Mouse (Mus musculus): Measurements from ENCODE around the gene Gm43720. TPM values are rescaled to one million over a fixed set of nuclear protein-coding genes. Genes with fewer than 3 reads are reported as not detected.

Gm43720 gene
- polyA plus RNA-seq, 1 experiment from 2014 or later = not detected

- Histone ChIP-seq H3K27ac (ENCODE audit: low read depth) (peak overlapping the region; percentile 87), H3K9ac (replicated peaks) (peak overlapping the region; percentile 97), H3K36me3 (replicated peaks; ENCODE audit: insufficient read depth, low read length) (peaks cover 24% of the 10 kb centered on the region), H3K4me2 (ENCODE audit: low read depth, low read length) (peak overlapping the region; percentile 94), H3K4me1 (ENCODE audit: insufficient read depth) (peaks cover 37% of the 10 kb centered on the region), H3K9me3 (ENCODE audit: low read length) (no peaks in the 10 kb centered on the region), H3K27me3 (ENCODE audit: insufficient read depth, low read length) (no peaks in the 10 kb centered on the region), H3K4me3 (ENCODE audit: low read depth, low read length) (peak overlapping the region; percentile 96)
- 4% methylated on average over 6 of the region's 6 CpGs for WGBS (ENCODE audit: insufficient replicate concordance)
- no peak for DNase-seq
- TF ChIP-seq EP300 (IDR thresholded peaks at IDR 0.05; ENCODE audit: low read depth) (no peak), CTCF (IDR thresholded peaks at IDR 0.05; ENCODE audit: low read depth) (no peak)
- ATAC-seq = no peak
Observed at GRCm38 (mm10) chr5:138264207-138264578, 15.6 kb downstream of the Gm43720 start.

- Histone ChIP-seq H3K9me3 (ENCODE audit: low read length) (no peaks in the 10 kb centered on the region), H3K9ac (replicated peaks) (peak within 1 kb of the TSS; percentile 97), H3K36me3 (replicated peaks; ENCODE audit: insufficient read depth, low read length) (peaks cover 30% of the 10 kb centered on the region), H3K27ac (ENCODE audit: low read depth) (peak within 1 kb of the TSS; percentile 87), H3K4me1 (ENCODE audit: insufficient read depth) (peaks cover 37% of the 10 kb centered on the region), H3K4me2 (ENCODE audit: low read depth, low read length) (peak within 1 kb of the TSS; percentile 94), H3K27me3 (ENCODE audit: insufficient read depth, low read length) (no peaks in the 10 kb centered on the region), H3K4me3 (ENCODE audit: low read depth, low read length) (peak within 1 kb of the TSS; percentile 96)
- TF ChIP-seq EP300 (IDR thresholded peaks at IDR 0.05; ENCODE audit: low read depth) (no peak), CTCF (IDR thresholded peaks at IDR 0.05; ENCODE audit: low read depth) (0 out of 2 replicates have a peak, but pooled peaks have one; percentile 6)
- DNase-seq (peak; percentile 94), ATAC-seq (peak; percentile 90)
- WGBS (ENCODE audit: insufficient replicate concordance) = under 1% methylated on average over 54 of the region's 71 CpGs
Observed at GRCm38 (mm10) chr5:138263260-138264206, 16.2 kb downstream of the Gm43720 start, which contains the start of gene BC037034. BC037034 (minus strand) TSS chr5:138264033.

- peak overlapping the region; percentile 97 for H3K9ac ChIP-seq (replicated peaks)
- H3K36me3 ChIP-seq (replicated peaks; ENCODE audit: insufficient read depth, low read length) = peaks cover 33% of the 10 kb centered on the region
- ATAC-seq = no peak
- H3K4me3 ChIP-seq (ENCODE audit: low read depth, low read length) = peak overlapping the region; percentile 96
- H3K4me2 ChIP-seq (ENCODE audit: low read depth, low read length) = peak overlapping the region; percentile 94
- TF ChIP-seq EP300 (IDR thresholded peaks at IDR 0.05; ENCODE audit: low read depth) (no peak), CTCF (IDR thresholded peaks at IDR 0.05; ENCODE audit: low read depth) (0 out of 2 replicates have a peak, but pooled peaks have one; percentile 15)
- DNase-seq = no peak
- WGBS (ENCODE audit: insufficient replicate concordance) = 41% methylated on average over 18 of the region's 18 CpGs
- peaks cover 37% of the 10 kb centered on the region for H3K4me1 ChIP-seq (ENCODE audit: insufficient read depth)
- no peaks in the 10 kb centered on the region for H3K9me3 ChIP-seq (ENCODE audit: low read length)
- no peaks in the 10 kb centered on the region for H3K27me3 ChIP-seq (ENCODE audit: insufficient read depth, low read length)
- H3K27ac ChIP-seq (ENCODE audit: low read depth) = peak overlapping the region; percentile 87
Observed at GRCm38 (mm10) chr5:138262582-138263240, 17.0 kb downstream of the Gm43720 start.

- WGBS (ENCODE audit: insufficient replicate concordance) = 44% methylated on average over 4 of the region's 4 CpGs
- peaks cover 36% of the 10 kb centered on the region for H3K36me3 ChIP-seq (replicated peaks; ENCODE audit: insufficient read depth, low read length)
Observed at GRCm38 (mm10) chr5:138262001-138262400, 17.8 kb downstream of the Gm43720 start.

GRCm38 (mm10) chr5:138260834-138261233, 18.9 kb downstream of the Gm43720 start:
- ATAC-seq (no peak), DNase-seq (no peak)
- Histone ChIP-seq H3K36me3 (replicated peaks; ENCODE audit: insufficient read depth, low read length) (peaks cover 36% of the 10 kb centered on the region), H3K4me3 (ENCODE audit: low read depth, low read length) (no peak overlapping the region), H3K9me3 (ENCODE audit: low read length) (no peaks in the 10 kb centered on the region), H3K4me2 (ENCODE audit: low read depth, low read length) (peak overlapping the region; percentile 94), H3K27ac (ENCODE audit: low read depth) (peak overlapping the region; percentile 87; the same call in 1 of the 2 replicates), H3K27me3 (ENCODE audit: insufficient read depth, low read length) (no peaks in the 10 kb centered on the region), H3K9ac (replicated peaks) (no peak overlapping the region), H3K4me1 (ENCODE audit: insufficient read depth) (peaks cover 53% of the 10 kb centered on the region)
- WGBS (ENCODE audit: insufficient replicate concordance) = 53% methylated on average over 11 of the region's 11 CpGs
- TF ChIP-seq EP300 (IDR thresholded peaks at IDR 0.05; ENCODE audit: low read depth) = peak; percentile 81
- no peak for TF ChIP-seq CTCF (IDR thresholded peaks at IDR 0.05; ENCODE audit: low read depth)

More at GRCm38 (mm10) chr5:138262001-138262400, 17.8 kb downstream of the Gm43720 start:
- peak overlapping the region; percentile 87 for H3K27ac ChIP-seq (ENCODE audit: low read depth)
- H3K4me3 ChIP-seq (ENCODE audit: low read depth, low read length) = peak overlapping the region; percentile 96
- H3K9ac ChIP-seq (replicated peaks) = peak overlapping the region; percentile 97
- peak overlapping the region; percentile 94 for H3K4me2 ChIP-seq (ENCODE audit: low read depth, low read length)
- TF ChIP-seq CTCF (IDR thresholded peaks at IDR 0.05; ENCODE audit: low read depth) (no peak), EP300 (IDR thresholded peaks at IDR 0.05; ENCODE audit: low read depth) (no peak)
- peaks cover 43% of the 10 kb centered on the region for H3K4me1 ChIP-seq (ENCODE audit: insufficient read depth)
- no peaks in the 10 kb centered on the region for H3K9me3 ChIP-seq (ENCODE audit: low read length)
- ATAC-seq (no peak), DNase-seq (no peak)
- H3K27me3 ChIP-seq (ENCODE audit: insufficient read depth, low read length) = no peaks in the 10 kb centered on the region

- H3K4me1 ChIP-seq (ENCODE audit: insufficient read depth) = peaks cover 50% of the 10 kb centered on the region
- H3K36me3 ChIP-seq (replicated peaks; ENCODE audit: insufficient read depth, low read length) = peaks cover 33% of the 10 kb centered on the region
- WGBS (ENCODE audit: insufficient replicate concordance) = 48% methylated on average over 10 of the region's 10 CpGs
- no peak overlapping the region for H3K9ac ChIP-seq (replicated peaks)
- H3K4me2 ChIP-seq (ENCODE audit: low read depth, low read length) = peak overlapping the region; percentile 94
- no peaks in the 10 kb centered on the region for H3K9me3 ChIP-seq (ENCODE audit: low read length)
- DNase-seq = no peak
- TF ChIP-seq EP300 (IDR thresholded peaks at IDR 0.05; ENCODE audit: low read depth) = no peak
- TF ChIP-seq CTCF (IDR thresholded peaks at IDR 0.05; ENCODE audit: low read depth) = no peak
- H3K4me3 ChIP-seq (ENCODE audit: low read depth, low read length) = no peak overlapping the region; the same call in 1 of the 2 replicates
- no peak overlapping the region for H3K27ac ChIP-seq (ENCODE audit: low read depth)
- no peak for ATAC-seq
- H3K27me3 ChIP-seq (ENCODE audit: insufficient read depth, low read length) = no peaks in the 10 kb centered on the region
Observed at GRCm38 (mm10) chr5:138260051-138260450, 19.7 kb downstream of the Gm43720 start.

All from liver, postnatal 0 days (tissue).